Mouse (Mus musculus): Measurements from ENCODE around the gene Man1c1.

The Man1c1 gene

GRCm38 (mm10) chr4:134551494-134552316 is 152.4 kb downstream of the Man1c1 start, which contains the start of gene Selenon:
TSS of gene Selenon (minus strand) at chr4:134552166.
- DNase-seq (ENCODE audit: low read depth, low spot score), result no peak

GRCm38 (mm10) chr4:134549899-134550298 is 154.2 kb downstream of the Man1c1 start:
- DNase-seq (ENCODE audit: low read depth, low spot score), result no peak

- DNase-seq (ENCODE audit: low read depth, low spot score), result no peak
Measured at GRCm38 (mm10) chr4:134548169-134548938, 155.7 kb downstream of the Man1c1 start.

GRCm38 (mm10) chr4:134546814-134547705 is 157.0 kb downstream of the Man1c1 start:
- no peak for DNase-seq (ENCODE audit: low read depth, low spot score)

- DNase-seq (ENCODE audit: low read depth, low spot score), result peak; percentile 65
Measured at GRCm38 (mm10) chr4:134543261-134543660, 160.8 kb downstream of the Man1c1 start.

- DNase-seq (ENCODE audit: low read depth, low spot score), result no peak
Measured at GRCm38 (mm10) chr4:134542726-134543125, 161.4 kb downstream of the Man1c1 start.

GRCm38 (mm10) chr4:134538997-134539580 is 165.0 kb downstream of the Man1c1 start:
- DNase-seq (ENCODE audit: low read depth, low spot score), result no peak

- no peak for DNase-seq (ENCODE audit: low read depth, low spot score)
Measured at GRCm38 (mm10) chr4:134535787-134536151, 168.3 kb downstream of the Man1c1 start.

- DNase-seq (ENCODE audit: low read depth, low spot score), result peak; percentile 83
Measured at GRCm38 (mm10) chr4:134534932-134535786, 168.9 kb downstream of the Man1c1 start, which contains the start of gene Mtfr1l. TSS of gene Mtfr1l (minus strand) at chr4:134535387.

GRCm38 (mm10) chr4:134534124-134534886 is 169.8 kb downstream of the Man1c1 start:
- DNase-seq (ENCODE audit: low read depth, low spot score), result no peak

- DNase-seq (ENCODE audit: low read depth, low spot score), result no peak
Measured at GRCm38 (mm10) chr4:134533421-134533820, 170.7 kb downstream of the Man1c1 start.

GRCm38 (mm10) chr4:134532928-134533327 is 171.2 kb downstream of the Man1c1 start:
- DNase-seq (ENCODE audit: low read depth, low spot score), result no peak

GRCm38 (mm10) chr4:134526220-134526619 is 177.9 kb downstream of the Man1c1 start:
- no peak for DNase-seq (ENCODE audit: low read depth, low spot score)

- no peak for DNase-seq (ENCODE audit: low read depth, low spot score)
Measured at GRCm38 (mm10) chr4:134525806-134526205, 178.3 kb downstream of the Man1c1 start.

GRCm38 (mm10) chr4:134523447-134523846 is 180.6 kb downstream of the Man1c1 start:
- no peak for DNase-seq (ENCODE audit: low read depth, low spot score)

- no peak for DNase-seq (ENCODE audit: low read depth, low spot score)
Measured at GRCm38 (mm10) chr4:134519281-134519680, 184.8 kb downstream of the Man1c1 start.

- DNase-seq (ENCODE audit: low read depth, low spot score), result no peak
Measured at GRCm38 (mm10) chr4:134518541-134518940, 185.5 kb downstream of the Man1c1 start.

GRCm38 (mm10) chr4:134517719-134518118 is 186.4 kb downstream of the Man1c1 start:
- no peak for DNase-seq (ENCODE audit: low read depth, low spot score)

- DNase-seq (ENCODE audit: low read depth, low spot score), result no peak
Measured at GRCm38 (mm10) chr4:134516981-134517380, 187.1 kb downstream of the Man1c1 start.
